Mouse (Mus musculus): ENCODE results near the gene Fbxo48. TPM values are rescaled to one million over a fixed set of nuclear protein-coding genes. Genes with fewer than 3 reads are reported as not detected.

Fbxo48 gene
- polyA plus RNA-seq, 1 experiment from 2014 or later = 0.60 TPM

- Histone ChIP-seq H3K4me2 (ENCODE audit: low read depth, low read length) (no peak overlapping the region), H3K4me3 (ENCODE audit: low read depth, low read length) (no peak overlapping the region), H3K9me3 (ENCODE audit: control insufficient read depth, low read length) (no peaks in the 10 kb centered on the region), H3K36me3 (ENCODE audit: control insufficient read depth, insufficient read depth, low read length) (no peaks in the 10 kb centered on the region), H3K27ac (ENCODE audit: low read depth, low read length) (no peak overlapping the region), H3K9ac (replicated peaks; ENCODE audit: low read depth, low read length) (no peak overlapping the region), H3K27me3 (ENCODE audit: control insufficient read depth, insufficient read depth, low read length) (no peaks in the 10 kb centered on the region), H3K4me1 (ENCODE audit: control insufficient read depth, insufficient read depth, low read length) (no peaks in the 10 kb centered on the region)
- WGBS = 93% methylated on average over 7 of the region's 7 CpGs
- ATAC-seq (ENCODE audit: low read depth) = no peak
These were observed 51.7 kb downstream of the Fbxo48 start for GRCm38 (mm10) chr11:17002739-17003373.

GRCm38 (mm10) chr11:17003757-17004156 is 52.6 kb downstream of the Fbxo48 start:
- 81% methylated on average over 3 of the region's 3 CpGs for WGBS
- no peak for ATAC-seq (ENCODE audit: low read depth)
- H3K4me2 ChIP-seq (ENCODE audit: low read depth, low read length) = no peak overlapping the region

More at GRCm38 (mm10) chr11:17003757-17004156, 52.6 kb downstream of the Fbxo48 start:
- H3K4me3 ChIP-seq (ENCODE audit: low read depth, low read length) = no peak overlapping the region
- no peaks in the 10 kb centered on the region for H3K4me1 ChIP-seq (ENCODE audit: control insufficient read depth, insufficient read depth, low read length)
- no peaks in the 10 kb centered on the region for H3K27me3 ChIP-seq (ENCODE audit: control insufficient read depth, insufficient read depth, low read length)
- no peaks in the 10 kb centered on the region for H3K36me3 ChIP-seq (ENCODE audit: control insufficient read depth, insufficient read depth, low read length)
- H3K27ac ChIP-seq (ENCODE audit: low read depth, low read length) = no peak overlapping the region
- no peak overlapping the region for H3K9ac ChIP-seq (replicated peaks; ENCODE audit: low read depth, low read length)
- H3K9me3 ChIP-seq (ENCODE audit: control insufficient read depth, low read length) = no peaks in the 10 kb centered on the region

Other genes with a start within 250 kb of the Fbxo48 start
- gene Egfr, start 199.2 kb upstream of the Fbxo48 start, polyA plus RNA-seq (2014; fragmentation: Nextera tagmentation; extraction: Ambion mirVana) = 3.7 and 4.6 TPM in 2 replicates
- 132 and 166 TPM in 2 replicates for gene Cnrip1, start 100.2 kb downstream of the Fbxo48 start, polyA plus RNA-seq (2014; fragmentation: Nextera tagmentation; extraction: Ambion mirVana)
- 4.1 and 5.2 TPM in 2 replicates for gene Plek, start 101.0 kb downstream of the Fbxo48 start, polyA plus RNA-seq (2014; fragmentation: Nextera tagmentation; extraction: Ambion mirVana)
- 258 and 262 TPM in 2 replicates for gene Ppp3r1, start 207.9 kb downstream of the Fbxo48 start, polyA plus RNA-seq (2014; fragmentation: Nextera tagmentation; extraction: Ambion mirVana)
- gene Wdr92, start 230.7 kb downstream of the Fbxo48 start, polyA plus RNA-seq (2014; fragmentation: Nextera tagmentation; extraction: Ambion mirVana) = 18.4 and 20.4 TPM in 2 replicates